Comparison of ENCODE assay signal across 17 mouse cellular contexts in the genomic region with DNA sequence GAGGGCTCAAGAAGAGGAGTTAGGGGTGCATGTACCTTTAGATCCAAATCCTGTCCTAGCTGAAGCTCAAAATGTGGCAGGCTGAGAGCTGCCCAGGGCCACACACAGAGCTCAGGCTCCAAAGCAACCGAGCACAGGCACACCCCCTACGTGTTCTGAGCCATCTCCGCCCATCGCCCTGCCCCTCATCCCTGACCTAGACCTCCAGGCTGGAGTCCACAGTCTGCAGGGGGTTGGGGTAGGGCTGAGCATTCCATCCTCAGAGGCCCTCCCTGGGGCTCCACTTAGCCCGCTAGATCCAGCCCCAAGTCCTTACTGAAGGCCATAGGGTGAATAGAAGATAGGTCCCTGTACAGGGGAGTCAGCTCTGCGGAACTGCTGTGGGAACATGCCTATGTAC. TPM values are rescaled to one million over a fixed set of nuclear protein-coding genes. Genes with fewer than 3 reads are reported as not detected.
DNase-seq lines count a peak whose midpoint lies in the region; ATAC-seq and TF ChIP-seq lines count a peak whose summit lies in the region.
"Had no signal": no experiment of that assay in that cellular context is flagged by ENCODE, and none has a peak within 500 bp of the region (broad histone marks: within the 10 kb centered on the region; RNA-seq: fewer than 3 reads in every experiment).

No protein-coding gene starts in this region.

- H3K27me3 ChIP-seq in kidney, embryonic 15.5 days, result no peaks in the 10 kb centered on the region
- no peaks in the 10 kb centered on the region for H3K27me3 ChIP-seq in kidney, adult 2 months (replicated peaks; ENCODE audit: control insufficient read depth, insufficient read depth, low read length)
- H3K27me3 ChIP-seq in lung, postnatal 0 days (replicated peaks; ENCODE audit: insufficient read depth, low read length), result no peaks in the 10 kb centered on the region
- no peaks in the 10 kb centered on the region for H3K27me3 ChIP-seq in testis, adult 2 months (ENCODE audit: control insufficient read depth, insufficient read depth, low read length)
- H3K27me3 ChIP-seq: liver, embryonic 12.5 days had no signal

- 50% methylated on average over 6 of the region's 6 CpGs for WGBS in kidney, embryonic 15.5 days
- 60% methylated on average over 6 of the region's 6 CpGs for whole genome bisulfite sequencing in kidney, adult 2 months
- 44% methylated on average over 6 of the region's 6 CpGs for WGBS in lung, postnatal 0 days

- ATAC-seq in kidney, embryonic 15.5 days (replicated peaks; ENCODE audit: low FRiP score), result peak; percentile 68
- ATAC-seq in lung, postnatal 0 days, result no peak
- ATAC-seq: forebrain, embryonic 14.5 days; liver, embryonic 12.5 days had no signal

- peak overlapping the region; percentile 72 for H3K4me3 ChIP-seq in gastrocnemius, adult 2 months
- no peak overlapping the region for H3K4me3 ChIP-seq in kidney, embryonic 15.5 days (replicated peaks)
- no peak overlapping the region for H3K4me3 ChIP-seq in kidney, adult 2 months (ENCODE audit: insufficient read depth, low read depth, low read length)
- H3K4me3 ChIP-seq in lung, postnatal 0 days (ENCODE audit: low read depth, low read length), result peak overlapping the region; percentile 8; the same call in 1 of the 2 replicates
- H3K4me3 ChIP-seq in testis, adult 2 months (ENCODE audit: control insufficient read depth, low read depth, low read length), result no peak overlapping the region
- H3K4me3 ChIP-seq: liver, embryonic 12.5 days; megakaryocyte, embryonic 14.5 days had no signal

- peak overlapping the region; percentile 88 for H3K27ac ChIP-seq in gastrocnemius, adult 2 months
- 0 out of 2 replicates have a peak overlapping the region, but pooled peaks have one; percentile 30 for H3K27ac ChIP-seq in kidney, embryonic 15.5 days
- H3K27ac ChIP-seq in kidney, adult 2 months (ENCODE audit: insufficient read depth, low read depth, low read length), result no peak overlapping the region
- H3K27ac ChIP-seq in lung, postnatal 0 days (ENCODE audit: low read length), result no peak overlapping the region
- 0 out of 2 replicates have a peak overlapping the region, but pooled peaks have one; percentile 5 for H3K27ac ChIP-seq in testis, adult 2 months (ENCODE audit: control insufficient read depth, insufficient read depth, low read depth, low read length)
- H3K27ac ChIP-seq: liver, embryonic 12.5 days had no signal

- no peaks in the 10 kb centered on the region for H3K36me3 ChIP-seq in kidney, embryonic 15.5 days
- H3K36me3 ChIP-seq in kidney, adult 2 months (ENCODE audit: control insufficient read depth, insufficient read depth, low read length), result no peaks in the 10 kb centered on the region
- H3K36me3 ChIP-seq in lung, postnatal 0 days (ENCODE audit: insufficient read depth, low read length), result no peaks in the 10 kb centered on the region
- H3K36me3 ChIP-seq in testis, adult 2 months (ENCODE audit: control insufficient read depth, insufficient read depth, low read length), result no peaks in the 10 kb centered on the region
- H3K36me3 ChIP-seq: liver, embryonic 12.5 days had no signal

- peak overlapping the region; percentile 17 for H3K4me2 ChIP-seq in kidney, embryonic 15.5 days
- peak overlapping the region; percentile 48 for H3K4me2 ChIP-seq in lung, postnatal 0 days (replicated peaks; ENCODE audit: low read depth, low read length)
- H3K4me2 ChIP-seq: liver, embryonic 12.5 days had no signal

- H3K4me1 ChIP-seq in kidney, embryonic 15.5 days, result peaks cover 25% of the 10 kb centered on the region
- no peaks in the 10 kb centered on the region for H3K4me1 ChIP-seq in kidney, adult 2 months (ENCODE audit: control insufficient read depth, insufficient read depth, low read length)
- no peaks in the 10 kb centered on the region; the same call in 1 of the 2 replicates for H3K4me1 ChIP-seq in lung, postnatal 0 days (ENCODE audit: insufficient read depth, low read depth, low read length)
- H3K4me1 ChIP-seq in testis, adult 2 months (ENCODE audit: control insufficient read depth, insufficient read depth, low read length), result peaks cover 10% of the 10 kb centered on the region

- no peak for TF ChIP-seq EP300 in lung, postnatal 0 days (IDR thresholded peaks at IDR 0.05)

- no peak for DNase-seq in gastrocnemius, adult 2 months
- no peak for DNase-seq in gastrocnemius, postnatal 10 days
- DNase-seq in kidney, adult 2 months, result no peak
- DNase-seq in lung, postnatal 0 days (ENCODE audit: low spot score), result no peak
- DNase-seq in lung, postnatal 14 days, result no peak
- DNase-seq in urinary bladder, postnatal 10 days (ENCODE audit: low spot score), result no peak
- DNase-seq: adrenal gland, adult 2 months; cerebellum, adult 8-10 months; gastrocnemius, postnatal 14 days; thymus, postnatal 4 days had no signal

- TF ChIP-seq POLR2A in kidney, adult 2 months (IDR thresholded peaks at IDR 0.05; ENCODE audit: low read depth, low read length), result no peak
- TF ChIP-seq POLR2A in testis, adult 2 months (IDR thresholded peaks at IDR 0.05; ENCODE audit: control insufficient read depth, low read depth, low read length), result no peak

- TF ChIP-seq CTCF in gastrocnemius, adult 2 months (IDR thresholded peaks at IDR 0.05), result no peak
- no peak for TF ChIP-seq CTCF in kidney, adult 2 months (conservative IDR thresholded peaks at IDR 0.05; ENCODE audit: insufficient read depth, insufficient read length, low read depth, low read length)
- no peak for TF ChIP-seq CTCF in lung, postnatal 0 days (IDR thresholded peaks at IDR 0.05)
- no peak for TF ChIP-seq CTCF in testis, adult 2 months (IDR thresholded peaks at IDR 0.05; ENCODE audit: control insufficient read depth, insufficient read depth, insufficient replicate concordance, low read depth, low read length)

- intact Hi-C loops in gastrocnemius, adult 2 months (cut with DNase I), result no loop called here

- H3K9ac ChIP-seq in kidney, embryonic 15.5 days, result no peak overlapping the region
- no peak overlapping the region for H3K9ac ChIP-seq in lung, postnatal 0 days (replicated peaks; ENCODE audit: low read depth)
- H3K9ac ChIP-seq: liver, embryonic 12.5 days had no signal

- H3K9me3 ChIP-seq in kidney, embryonic 15.5 days (replicated peaks), result no peaks in the 10 kb centered on the region
- H3K9me3 ChIP-seq in lung, postnatal 0 days (ENCODE audit: low read length), result no peaks in the 10 kb centered on the region
- H3K9me3 ChIP-seq: liver, embryonic 12.5 days; megakaryocyte, embryonic 14.5 days had no signal

RNA-seq across cellular contexts. Expression of gene Cdh5, which starts 4.3 kb away (rescaled TPM):
- 10 to 100 TPM; 36.4 to 46.9 TPM for total RNA-seq in gastrocnemius, adult 2 months (2021)
- 100 to 1,000 TPM; 145 to 168 TPM for total RNA-seq in gastrocnemius, postnatal 10 days (2021)
- 35.9 and 38.3 TPM in 2 replicates for polyA plus RNA-seq in kidney, embryonic 15.5 days (2015; fragmentation: Nextera tagmentation; extraction: Ambion mirVana)
- polyA plus RNA-seq in kidney, adult 2 months (2012; rRNA removed), result 45.1 and 48.5 TPM in 2 replicates
- 99.0 and 100 TPM in 2 replicates for polyA plus RNA-seq in lung, postnatal 0 days (2015; fragmentation: Nextera tagmentation; extraction: Ambion mirVana)
- polyA plus RNA-seq in testis, adult 2 months (2012; rRNA removed), result 3.0 and 3.7 TPM in 2 replicates
- total RNA-seq: hematopoietic stem cell, adult 5-6 weeks; neutrophil, adult 5-6 weeks had no signal

Comparison
In these comparisons a context has a peak if more than half of its experiments do, and no peak if none do; other contexts are left out.
1. H3K27ac ChIP-seq: peak in gastrocnemius, adult 2 months (single experiment), kidney, embryonic 15.5 days (single experiment) and testis, adult 2 months (single experiment); none in kidney, adult 2 months (single experiment) and lung, postnatal 0 days (single experiment).
2. H3K4me3 ChIP-seq: peak in gastrocnemius, adult 2 months (single experiment) and lung, postnatal 0 days (single experiment); none in kidney, embryonic 15.5 days (single experiment), kidney, adult 2 months (single experiment) and testis, adult 2 months (single experiment).